ENCODE assay signal across 8 mouse cellular contexts in the genomic region with DNA sequence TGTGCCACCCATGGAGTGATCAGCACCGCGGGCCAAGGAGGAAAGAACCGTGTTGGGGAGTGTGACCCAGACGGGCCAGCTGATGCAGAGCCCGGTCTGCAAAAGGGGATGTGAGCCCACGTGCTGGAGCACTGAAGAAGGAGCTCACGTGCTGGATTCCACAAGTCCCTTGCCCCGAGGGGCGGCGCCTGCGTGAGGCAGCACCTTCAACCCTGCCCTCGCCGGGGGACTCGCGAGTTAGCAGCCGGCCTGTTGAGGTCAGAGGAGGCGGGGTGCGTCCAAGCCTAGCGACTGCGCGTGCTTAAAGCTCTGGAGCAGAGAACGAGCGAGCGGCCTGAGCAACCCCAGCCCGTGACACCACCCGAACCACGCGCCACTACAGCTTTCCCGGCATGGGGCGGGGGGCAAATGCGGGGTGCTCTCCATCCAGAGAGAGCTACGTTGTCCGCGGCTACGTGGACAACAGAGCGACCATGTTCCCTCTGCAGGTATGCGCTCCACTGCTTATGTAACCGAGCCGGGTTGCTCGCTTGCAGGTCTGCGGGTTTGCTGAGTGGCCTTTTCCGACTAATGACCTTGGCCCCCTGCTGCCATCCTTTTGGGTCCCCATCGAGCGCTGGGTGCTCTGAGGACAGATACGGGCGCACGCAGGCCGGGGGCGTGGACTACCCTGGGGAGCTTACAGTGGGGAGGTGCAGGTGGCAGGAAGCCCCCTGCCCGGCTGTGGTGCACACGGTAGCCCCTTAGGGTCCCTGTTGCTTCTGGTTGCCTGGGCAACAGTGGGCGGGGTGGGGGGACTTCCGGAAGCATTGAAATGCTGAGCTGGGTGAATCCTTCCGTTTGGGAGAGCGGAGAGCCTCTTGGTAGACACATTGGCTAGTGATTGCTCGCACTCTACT. TPM values are rescaled to one million over a fixed set of nuclear protein-coding genes. Genes with fewer than 3 reads are reported as not detected.
A peak's percentile ranks its signal among the peaks of the same experiment; 100 is the strongest.
DNase-seq lines count a peak whose midpoint lies in the region; ATAC-seq and TF ChIP-seq lines count a peak whose summit lies in the region.

No protein-coding gene starts in this region.

- ATAC-seq in embryonic facial prominence, embryonic 14.5 days (ENCODE audit: low read depth), result peak; percentile 35; the same call in 1 of the 2 replicates
- ATAC-seq in heart, embryonic 13.5 days (ENCODE audit: extremely low read depth, insufficient number of reproducible peaks, low FRiP score, low TSS enrichment), result peak; percentile 68
- peak; percentile 53; the same call in 1 of the 2 replicates for ATAC-seq in kidney, embryonic 16.5 days (ENCODE audit: low FRiP score, low TSS enrichment)
- ATAC-seq in lung, embryonic 15.5 days (ENCODE audit: borderline replicate concordance, extremely low read depth, low FRiP score, low TSS enrichment), result peak; percentile 47

- TF ChIP-seq RAD21 in CH12.LX (IDR thresholded peaks at IDR 0.05; ENCODE audit: low read depth, low read length), result no peak

- dilution Hi-C loops in CH12.LX (cut with MboI; ENCODE audit: extremely low pct_ligation_motif_present, extremely low pct_unique_long_range_greater_than_20kb, low sequenced_read_pairs), result no loop called here

- no peaks in the 10 kb centered on the region for H3K36me3 ChIP-seq in CH12.LX (replicated peaks in 1 of 2; ENCODE audit: control insufficient read depth in 1 of 2, insufficient read depth in 1 of 2, low read length in 1 of 2)
- no peaks in the 10 kb centered on the region for H3K36me3 ChIP-seq in embryonic facial prominence, embryonic 14.5 days (ENCODE audit: control insufficient read depth, insufficient read depth, low read length)
- no peaks in the 10 kb centered on the region for H3K36me3 ChIP-seq in heart, embryonic 13.5 days
- H3K36me3 ChIP-seq in kidney, embryonic 16.5 days (ENCODE audit: insufficient read depth, low read length), result no peaks in the 10 kb centered on the region
- H3K36me3 ChIP-seq in lung, embryonic 15.5 days, result no peaks in the 10 kb centered on the region

- no peak for TF ChIP-seq POLR2A in CH12.LX (IDR thresholded peaks at IDR 0.05; ENCODE audit: low read depth, low read length)
- TF ChIP-seq POLR2A in olfactory bulb, adult 2 months (IDR thresholded peaks at IDR 0.05; ENCODE audit: insufficient read depth, low read depth, low read length), result no peak

- no peak overlapping the region for H3K27ac ChIP-seq in CH12.LX (ENCODE audit: insufficient read depth, low read depth)
- H3K27ac ChIP-seq in embryonic facial prominence, embryonic 14.5 days (replicated peaks; ENCODE audit: low read depth, low read length), result no peak overlapping the region
- H3K27ac ChIP-seq in heart, embryonic 13.5 days (replicated peaks), result no peak overlapping the region
- H3K27ac ChIP-seq in kidney, embryonic 16.5 days (ENCODE audit: low read length), result 0 out of 2 replicates have a peak overlapping the region, but pooled peaks have one; percentile 10
- H3K27ac ChIP-seq in lung, embryonic 15.5 days, result no peak overlapping the region
- 0 out of 2 replicates have a peak overlapping the region, but pooled peaks have one; percentile 13 for H3K27ac ChIP-seq in olfactory bulb, adult 2 months (ENCODE audit: insufficient read depth, low read depth, low read length)

- H3K27me3 ChIP-seq in CH12.LX (replicated peaks), result peaks cover 19% of the 10 kb centered on the region
- peaks cover 7% of the 10 kb centered on the region for H3K27me3 ChIP-seq in embryonic facial prominence, embryonic 14.5 days (replicated peaks; ENCODE audit: control insufficient read depth, insufficient read depth, low read length)
- peaks cover 35% of the 10 kb centered on the region for H3K27me3 ChIP-seq in heart, embryonic 13.5 days (replicated peaks)
- 0 out of 2 replicates have a peak, but pooled peaks cover 2% of the 10 kb centered on the region for H3K27me3 ChIP-seq in kidney, embryonic 16.5 days (ENCODE audit: insufficient read depth, low read length)
- H3K27me3 ChIP-seq in lung, embryonic 15.5 days, result peaks cover 18% of the 10 kb centered on the region

- no peak overlapping the region for H3K9ac ChIP-seq in CH12.LX (ENCODE audit: insufficient read depth, low read depth)
- H3K9ac ChIP-seq in embryonic facial prominence, embryonic 14.5 days (ENCODE audit: low read depth, low read length), result peak overlapping the region; percentile 57
- peak overlapping the region; percentile 78 for H3K9ac ChIP-seq in heart, embryonic 13.5 days
- peak overlapping the region; percentile 64 for H3K9ac ChIP-seq in kidney, embryonic 16.5 days (replicated peaks; ENCODE audit: low read length)
- H3K9ac ChIP-seq in lung, embryonic 15.5 days, result peak overlapping the region; percentile 42

- TF ChIP-seq EP300 in CH12.LX (IDR thresholded peaks at IDR 0.05; ENCODE audit: low read length), result no peak

- TF ChIP-seq CTCF in CH12.LX (conservative IDR thresholded peaks at IDR 0.05 in 1 of 2, IDR thresholded peaks at IDR 0.05 in 1 of 2; ENCODE audit: low read depth in 2 of 2, low read length in 2 of 2), result no peak
- no peak for TF ChIP-seq CTCF in olfactory bulb, adult 2 months (IDR thresholded peaks at IDR 0.05; ENCODE audit: insufficient read depth, low read depth, low read length)

- under 1% methylated on average over 49 of the region's 56 CpGs for WGBS in embryonic facial prominence, embryonic 14.5 days
- 1% methylated on average over 56 of the region's 56 CpGs for WGBS in heart, embryonic 13.5 days
- 1% methylated on average over 56 of the region's 56 CpGs for WGBS in kidney, embryonic 16.5 days
- 1% methylated on average over 56 of the region's 56 CpGs for WGBS in lung, embryonic 15.5 days
- WGBS in olfactory bulb, adult 2 months, result 2% methylated on average over 56 of the region's 56 CpGs

- H3K79me2 ChIP-seq in CH12.LX (replicated peaks; ENCODE audit: control insufficient read depth, extremely low read depth, insufficient read depth, poor library complexity, severe bottlenecking), result no peaks in the 10 kb centered on the region

- in situ Hi-C loops in CH12.LX (cut with MboI; ENCODE audit: low pct_ligation_motif_present, low pct_unique_long_range_greater_than_20kb, low sequenced_read_pairs), result no loop called here

- no peak for DNase-seq in CH12.LX (ENCODE audit: extremely low read depth)
- DNase-seq in adrenal gland, postnatal 14 days, result peak; percentile 91
- DNase-seq in embryonic facial prominence, embryonic 14.5 days (ENCODE audit: low spot score), result peak; percentile 70
- peak; percentile 56 for DNase-seq in urinary bladder, adult 2 months (ENCODE audit: low spot score)

- H3K4me3 ChIP-seq in CH12.LX (replicated peaks in 1 of 3; ENCODE audit: low read depth in 2 of 3, low read length in 2 of 3, poor library complexity in 1 of 3), result no peak overlapping the region
- H3K4me3 ChIP-seq in embryonic facial prominence, embryonic 14.5 days (ENCODE audit: low read depth, low read length), result peak overlapping the region; percentile 46
- H3K4me3 ChIP-seq in heart, embryonic 13.5 days, result peak overlapping the region; percentile 60
- H3K4me3 ChIP-seq in kidney, embryonic 16.5 days (ENCODE audit: low read length), result peak overlapping the region; percentile 55
- H3K4me3 ChIP-seq in lung, embryonic 15.5 days, result peak overlapping the region; percentile 46
- H3K4me3 ChIP-seq in olfactory bulb, adult 2 months (ENCODE audit: insufficient read depth, low read depth, low read length), result peak overlapping the region; percentile 55

- H3K9me3 ChIP-seq in CH12.LX (replicated peaks; ENCODE audit: low read length), result no peaks in the 10 kb centered on the region
- no peaks in the 10 kb centered on the region for H3K9me3 ChIP-seq in embryonic facial prominence, embryonic 14.5 days (ENCODE audit: control insufficient read depth, low read length)
- H3K9me3 ChIP-seq in heart, embryonic 13.5 days, result no peaks in the 10 kb centered on the region
- no peaks in the 10 kb centered on the region for H3K9me3 ChIP-seq in kidney, embryonic 16.5 days (ENCODE audit: low read length)
- H3K9me3 ChIP-seq in lung, embryonic 15.5 days, result no peaks in the 10 kb centered on the region

- H3K4me2 ChIP-seq in CH12.LX (ENCODE audit: insufficient read depth, low read depth, poor library complexity, severe bottlenecking), result no peak overlapping the region
- peak overlapping the region; percentile 97 for H3K4me2 ChIP-seq in embryonic facial prominence, embryonic 14.5 days (ENCODE audit: low read depth, low read length)
- peak overlapping the region; percentile 97 for H3K4me2 ChIP-seq in heart, embryonic 13.5 days
- H3K4me2 ChIP-seq in kidney, embryonic 16.5 days (replicated peaks; ENCODE audit: low read depth, low read length), result peak overlapping the region; percentile 96
- H3K4me2 ChIP-seq in lung, embryonic 15.5 days, result peak overlapping the region; percentile 95

- H3K4me1 ChIP-seq in CH12.LX (ENCODE audit: control insufficient read depth in 1 of 2, insufficient read depth in 2 of 2), result peaks cover 7 to 11% of the 10 kb centered on the region in 2 experiments
- peaks cover 30% of the 10 kb centered on the region for H3K4me1 ChIP-seq in embryonic facial prominence, embryonic 14.5 days (ENCODE audit: control insufficient read depth, insufficient read depth, low read length)
- peaks cover 57% of the 10 kb centered on the region for H3K4me1 ChIP-seq in heart, embryonic 13.5 days
- H3K4me1 ChIP-seq in kidney, embryonic 16.5 days (ENCODE audit: insufficient read depth, low read length), result peaks cover 37% of the 10 kb centered on the region
- peaks cover 41% of the 10 kb centered on the region for H3K4me1 ChIP-seq in lung, embryonic 15.5 days
- peaks cover 37% of the 10 kb centered on the region for H3K4me1 ChIP-seq in olfactory bulb, adult 2 months (ENCODE audit: control insufficient read depth, insufficient read depth, low read length)

TF ChIP-seq in CH12.LX, 34 proteins besides CTCF, POLR2A, EP300 and RAD21:
- TF ChIP-seq BHLHE40 (IDR thresholded peaks at IDR 0.05; ENCODE audit: low read depth, low read length), result peak; percentile 16; the same call in 1 of the 2 replicates
- no peak for TF ChIP-seq MXI1 (IDR thresholded peaks at IDR 0.05; ENCODE audit: low read depth, low read length)

RNA-seq across cellular contexts. Expression of a gene that starts 52.9 kb away (rescaled TPM):
- total RNA-seq in CH12.LX (2012; rRNA removed) (0.08 and 0.17 TPM in 2 replicates), CH12.LX (2014; rRNA removed) (not detected in 2 replicates)
- not detected in 2 replicates for polyA plus RNA-seq in CH12.LX (2012; ENCODE audit: insufficient read length, low read depth)
- total RNA-seq in adrenal gland, postnatal 14 days (2021), result 22.9 and 26.2 TPM in 2 replicates
- polyA plus RNA-seq in embryonic facial prominence, embryonic 14.5 days (2014; fragmentation: Nextera tagmentation; extraction: Ambion mirVana), result 17.6 and 18.7 TPM in 2 replicates
- 5.7 and 5.9 TPM in 2 replicates for polyA plus RNA-seq in heart, embryonic 13.5 days (2015; fragmentation: Nextera tagmentation; extraction: Ambion mirVana)
- polyA plus RNA-seq in kidney, embryonic 16.5 days (2015; fragmentation: Nextera tagmentation; extraction: Ambion mirVana), result 13.6 and 15.0 TPM in 2 replicates
- polyA plus RNA-seq in lung, embryonic 15.5 days (2015; fragmentation: Nextera tagmentation; extraction: Ambion mirVana), result 18.2 and 19.8 TPM in 2 replicates
- not detected in 2 replicates for polyA plus RNA-seq in olfactory bulb, adult 2 months (2012; ENCODE audit: insufficient read depth, insufficient read length, low replicate concordance, missing spikeins)
- 16.1 and 21.5 TPM in 2 replicates for polyA plus RNA-seq in urinary bladder, adult 2 months (2012; rRNA removed)

Comparison
In these comparisons a context has a peak if more than half of its experiments do, and no peak if none do; other contexts are left out.
1. H3K27ac ChIP-seq: peak in kidney, embryonic 16.5 days (single experiment) and olfactory bulb, adult 2 months (single experiment); none in CH12.LX (single experiment), embryonic facial prominence, embryonic 14.5 days (single experiment), heart, embryonic 13.5 days (single experiment) and lung, embryonic 15.5 days (single experiment).
2. H3K4me3 ChIP-seq: peak in embryonic facial prominence, embryonic 14.5 days (single experiment), heart, embryonic 13.5 days (single experiment), kidney, embryonic 16.5 days (single experiment), lung, embryonic 15.5 days (single experiment) and olfactory bulb, adult 2 months (single experiment); none in CH12.LX (0 of 3).
3. Peak in every context shown above with its lines, with median percentiles within 50 percentile points of each other: ATAC-seq.